Mouse (Mus musculus) stomach, postnatal 0 days (tissue): ENCODE results near the gene Ddr2. TPM values are rescaled to one million over a fixed set of nuclear protein-coding genes. Genes with fewer than 3 reads are reported as not detected.

Experiments used
- ATAC-seq: fragments of 200-750 bp; cut with Nextera tagmentation; 2 replicates; pipeline ENCODE4 v1.8.0; 2017; ENCODE audit not compliant: low FRiP score, low TSS enrichment
- DNase-seq: peaks from one replicate; pipeline ENCODE4 v3.0.0-alpha.2; 2016; ENCODE audit warnings: low spot score
- H3K27ac ChIP-seq: fragments of 300-500 bp; sonication (generic); replicated peaks from 2 replicates; pipeline ENCODE4 v1.5.1; 2014; ENCODE audit warnings: mild to moderate bottlenecking, control low read depth
- H3K27me3 ChIP-seq: fragments of 300-500 bp; sonication (generic); 2 replicates; pipeline ENCODE4 v1.6.1; 2014; ENCODE audit warnings: low read length; ENCODE audit not compliant: control insufficient read depth, insufficient read depth
- H3K36me3 ChIP-seq: fragments of 300-500 bp; sonication (generic); 2 replicates; pipeline ENCODE4 v1.6.1; 2014; ENCODE audit warnings: low read length, mixed read lengths; ENCODE audit not compliant: control insufficient read depth, insufficient read depth
- H3K4me1 ChIP-seq: fragments of 300-500 bp; sonication (generic); replicated peaks from 2 replicates; pipeline ENCODE4 v1.6.1; 2014; ENCODE audit warnings: antibody characterized with exemption; ENCODE audit not compliant: control insufficient read depth, insufficient read depth
- H3K4me2 ChIP-seq: fragments of 300-500 bp; sonication (generic); replicated peaks from 2 replicates; pipeline ENCODE4 v1.6.1; 2014; ENCODE audit warnings: low read depth, mild to moderate bottlenecking, control low read depth, moderate library complexity
- H3K4me3 ChIP-seq: fragments of 300-500 bp; sonication (generic); 2 replicates; pipeline ENCODE4 v1.5.1; 2014; ENCODE audit warnings: low read depth, low read length, control low read depth
- H3K9ac ChIP-seq: fragments of 300-500 bp; sonication (generic); 2 replicates; pipeline ENCODE4 v1.6.1; 2014; ENCODE audit warnings: mild to moderate bottlenecking, low read length, control low read depth, mixed read lengths
- H3K9me3 ChIP-seq: fragments of 300-500 bp; sonication (generic); 2 replicates; pipeline ENCODE4 v1.6.1; 2016; ENCODE audit warnings: low read length; ENCODE audit not compliant: control insufficient read depth
- CTCF ChIP-seq: IDR thresholded peaks from 2 replicates; pipeline ENCODE4 v1.5.1; 2016; ENCODE audit warnings: antibody characterized with exemption, low read depth, mild to moderate bottlenecking, moderate library complexity
- EP300 ChIP-seq: optimal IDR thresholded peaks from 2 replicates; pipeline ENCODE3; 2016; ENCODE audit warnings: antibody characterized with exemption
- WGBS: fragments of 180-500 bp; shearing (Covaris S2); extraction: QIAGEN DNeasy Blood & Tissue Kit; methylation state at CpG from one replicate; pipeline ENCODE4 v1.1.7; 2014; 5-methylcytosine and 5-hydroxymethylcytosine counted together
- polyA plus RNA-seq: library from polyadenylated mRNA; unstranded; fragments of >200 nt; fragmentation: Nextera tagmentation; extraction: Ambion mirVana; gene quantifications from 2 replicates; pipeline ENCODE4 v1.2.1, GENCODE M21; 2015

Ddr2 gene
- polyA plus RNA-seq, 1 experiment from 2014 or later = 25.8 TPM

GRCm38 (mm10) chr1:170065009-170065408 lies 45.6 kb downstream of the Ddr2 start:
- H3K36me3 ChIP-seq = no peaks in the 10 kb centered on the region
- no peaks in the 10 kb centered on the region for H3K27me3 ChIP-seq
- H3K4me3 ChIP-seq = no peak overlapping the region
- H3K27ac ChIP-seq = no peak overlapping the region; the same call in 1 of the 2 replicates
- no peaks in the 10 kb centered on the region for H3K9me3 ChIP-seq
- TF ChIP-seq CTCF = no peak
- TF ChIP-seq EP300 = no peak
- WGBS = 74% methylated on average over 8 of the region's 8 CpGs
- ATAC-seq (no peak), DNase-seq (no peak)
- H3K4me1 ChIP-seq = no peaks in the 10 kb centered on the region
- no peak overlapping the region for H3K4me2 ChIP-seq
- no peak overlapping the region for H3K9ac ChIP-seq

- Histone ChIP-seq H3K9me3 (no peaks in the 10 kb centered on the region), H3K4me1 (no peaks in the 10 kb centered on the region), H3K4me3 (no peak overlapping the region), H3K9ac (no peak overlapping the region), H3K27ac (no peak overlapping the region; the same call in 1 of the 2 replicates), H3K36me3 (0 out of 2 replicates have a peak, but pooled peaks cover 2% of the 10 kb centered on the region), H3K4me2 (no peak overlapping the region), H3K27me3 (no peaks in the 10 kb centered on the region)
- WGBS = 22% methylated on average over 9 of the region's 9 CpGs
- ATAC-seq = peak; percentile 84; the same call in 1 of the 2 replicates
- no peak for TF ChIP-seq CTCF
- no peak for TF ChIP-seq EP300
- peak; percentile 32 for DNase-seq
Observed at GRCm38 (mm10) chr1:170064083-170064494, 46.5 kb downstream of the Ddr2 start.

- no peaks in the 10 kb centered on the region for H3K4me1 ChIP-seq
- no peak overlapping the region for H3K4me2 ChIP-seq
- no peaks in the 10 kb centered on the region for H3K9me3 ChIP-seq
- H3K4me3 ChIP-seq = no peak overlapping the region
- no peak for TF ChIP-seq CTCF
- TF ChIP-seq EP300 = no peak
- no peak for ATAC-seq
- 0 out of 2 replicates have a peak, but pooled peaks cover 2% of the 10 kb centered on the region for H3K36me3 ChIP-seq
- H3K9ac ChIP-seq = no peak overlapping the region
- DNase-seq = no peak
- H3K27me3 ChIP-seq = no peaks in the 10 kb centered on the region
- no peak overlapping the region for H3K27ac ChIP-seq
- WGBS = 59% methylated on average over 3 of the region's 3 CpGs
Observed at GRCm38 (mm10) chr1:170060214-170060613, 50.3 kb downstream of the Ddr2 start.

- H3K4me1 ChIP-seq = no peaks in the 10 kb centered on the region
- no peak for TF ChIP-seq EP300
- no peak for TF ChIP-seq CTCF
- no peak for DNase-seq
- 0 out of 2 replicates have a peak, but pooled peaks cover 2% of the 10 kb centered on the region for H3K36me3 ChIP-seq
- H3K27ac ChIP-seq = no peak overlapping the region
- ATAC-seq = no peak
- H3K9me3 ChIP-seq = no peaks in the 10 kb centered on the region
- H3K27me3 ChIP-seq = no peaks in the 10 kb centered on the region
- 88% methylated on average over 9 of the region's 9 CpGs for WGBS
- H3K9ac ChIP-seq = no peak overlapping the region
- H3K4me3 ChIP-seq = no peak overlapping the region
- no peak overlapping the region for H3K4me2 ChIP-seq
Observed at GRCm38 (mm10) chr1:170059347-170059746, 51.2 kb downstream of the Ddr2 start.

- DNase-seq (no peak), ATAC-seq (0 out of 2 replicates have a peak, but pooled peaks have one; percentile 42)
- Histone ChIP-seq H3K4me2 (no peak overlapping the region), H3K27me3 (no peaks in the 10 kb centered on the region), H3K4me1 (no peaks in the 10 kb centered on the region), H3K4me3 (no peak overlapping the region), H3K9me3 (no peaks in the 10 kb centered on the region), H3K9ac (no peak overlapping the region), H3K27ac (no peak overlapping the region), H3K36me3 (0 out of 2 replicates have a peak, but pooled peaks cover 2% of the 10 kb centered on the region)
- WGBS = 57% methylated on average over 11 of the region's 11 CpGs
- TF ChIP-seq EP300 (no peak), CTCF (no peak)
Observed at GRCm38 (mm10) chr1:170058051-170058450, 52.5 kb downstream of the Ddr2 start.

GRCm38 (mm10) chr1:170057607-170058006 lies 53.0 kb downstream of the Ddr2 start:
- WGBS = 51% methylated on average over 7 of the region's 7 CpGs
- Histone ChIP-seq H3K27me3 (no peaks in the 10 kb centered on the region), H3K36me3 (0 out of 2 replicates have a peak, but pooled peaks cover 2% of the 10 kb centered on the region), H3K4me1 (no peaks in the 10 kb centered on the region), H3K9ac (no peak overlapping the region), H3K27ac (no peak overlapping the region), H3K9me3 (no peaks in the 10 kb centered on the region), H3K4me2 (no peak overlapping the region), H3K4me3 (no peak overlapping the region)
- TF ChIP-seq EP300 = no peak
- no peak for TF ChIP-seq CTCF
- no peak for ATAC-seq
- no peak for DNase-seq
